In genomic region chr3:126998742-126999112, GRCm38 (mm10) we compare ENCODE assay signal across 8 mouse cellular contexts.
DNase-seq lines count a peak whose midpoint lies in the region; ATAC-seq and TF ChIP-seq lines count a peak whose summit lies in the region.

No protein-coding gene starts in this region.

- H3K4me3 ChIP-seq in heart, embryonic 14.5 days (ENCODE audit: control insufficient read depth in 1 of 2, insufficient read depth in 1 of 2, low read depth in 1 of 2, low read length in 2 of 2) = peak overlapping the region; percentile 1 to 20; a peak in 2 of 4 replicates
- H3K4me3 ChIP-seq in hindbrain, embryonic 12.5 days = peak overlapping the region; percentile 25
- H3K4me3 ChIP-seq in midbrain, embryonic 13.5 days (replicated peaks) = peak overlapping the region; percentile 26; the same call in 1 of the 2 replicates

- no peak for TF ChIP-seq CTCF in brain, embryonic 14.5 days (IDR thresholded peaks at IDR 0.05; ENCODE audit: borderline replicate concordance, extremely low read depth, insufficient read depth, insufficient read length)

- no peaks in the 10 kb centered on the region for H3K27me3 ChIP-seq in heart, embryonic 14.5 days (ENCODE audit: control insufficient read depth, insufficient read depth, low read length)
- no peaks in the 10 kb centered on the region for H3K27me3 ChIP-seq in hindbrain, embryonic 12.5 days
- H3K27me3 ChIP-seq in midbrain, embryonic 13.5 days = no peaks in the 10 kb centered on the region

- ATAC-seq in heart, embryonic 14.5 days (ENCODE audit: insufficient number of reproducible peaks, insufficient read depth, low FRiP score, low read depth) = no peak
- peak; percentile 35 for ATAC-seq in hindbrain, embryonic 12.5 days (ENCODE audit: low FRiP score)
- peak; percentile 47 for ATAC-seq in midbrain, embryonic 13.5 days

- peaks cover 19% of the 10 kb centered on the region for H3K36me3 ChIP-seq in heart, embryonic 14.5 days (ENCODE audit: control insufficient read depth, insufficient read depth, low read length)
- peaks cover 16% of the 10 kb centered on the region for H3K36me3 ChIP-seq in hindbrain, embryonic 12.5 days
- H3K36me3 ChIP-seq in midbrain, embryonic 13.5 days = peaks cover 24% of the 10 kb centered on the region

- 16% methylated on average over 8 of the region's 8 CpGs for WGBS in heart, embryonic 14.5 days
- 5% methylated on average over 8 of the region's 8 CpGs for WGBS in hindbrain, embryonic 12.5 days
- 7% methylated on average over 8 of the region's 8 CpGs for WGBS in midbrain, embryonic 13.5 days

- TF ChIP-seq POLR2A in brain, embryonic 14.5 days (IDR thresholded peaks at IDR 0.05; ENCODE audit: borderline replicate concordance, extremely low read depth, insufficient read depth, insufficient read length, poor library complexity, severe bottlenecking) = no peak

- H3K4me2 ChIP-seq in heart, embryonic 14.5 days (ENCODE audit: low read length) = peak overlapping the region; percentile 59
- peak overlapping the region; percentile 50 for H3K4me2 ChIP-seq in hindbrain, embryonic 12.5 days (replicated peaks)
- H3K4me2 ChIP-seq in midbrain, embryonic 13.5 days (replicated peaks) = peak overlapping the region; percentile 52

- no peak overlapping the region for H3K27ac ChIP-seq in heart, embryonic 14.5 days (replicated peaks in 1 of 2; ENCODE audit: control insufficient read depth in 1 of 2, insufficient read depth in 1 of 2, low read depth in 2 of 2, low read length in 2 of 2)
- H3K27ac ChIP-seq in hindbrain, embryonic 12.5 days = peak overlapping the region; percentile 87
- peak overlapping the region; percentile 83 for H3K27ac ChIP-seq in midbrain, embryonic 13.5 days

- H3K4me1 ChIP-seq in heart, embryonic 14.5 days (ENCODE audit: control insufficient read depth in 2 of 2, insufficient read depth in 2 of 2, low read length in 2 of 2) = peaks cover 0 to 8% of the 10 kb centered on the region in 2 experiments; a peak in 3 of 4 replicates
- H3K4me1 ChIP-seq in hindbrain, embryonic 12.5 days = peaks cover 31% of the 10 kb centered on the region
- H3K4me1 ChIP-seq in midbrain, embryonic 13.5 days (replicated peaks) = peaks cover 54% of the 10 kb centered on the region

- H3K9me3 ChIP-seq in heart, embryonic 14.5 days (ENCODE audit: control insufficient read depth, low read length) = no peaks in the 10 kb centered on the region
- no peaks in the 10 kb centered on the region for H3K9me3 ChIP-seq in hindbrain, embryonic 12.5 days (replicated peaks)
- H3K9me3 ChIP-seq in midbrain, embryonic 13.5 days = no peaks in the 10 kb centered on the region

- H3K9ac ChIP-seq in heart, embryonic 14.5 days (ENCODE audit: low read length) = no peak overlapping the region
- H3K9ac ChIP-seq in hindbrain, embryonic 12.5 days = peak overlapping the region; percentile 44; the same call in 1 of the 2 replicates
- H3K9ac ChIP-seq in midbrain, embryonic 13.5 days (replicated peaks) = peak overlapping the region; percentile 24; the same call in 1 of the 2 replicates

- DNase-seq in heart, adult 9 months (ENCODE audit: low spot score in 2 of 2) = no peak
- DNase-seq in brain, embryonic 14.5 days (ENCODE audit: low read depth) = peak; percentile 56
- DNase-seq in adrenal gland, postnatal 10 days = no peak
- no peak for DNase-seq in right cerebral cortex, postnatal 36 days (ENCODE audit: low spot score in 2 of 2)
- no peak for DNase-seq in T-cell, adult 2 months (ENCODE audit: low spot score)

Comparison
In these comparisons a context has a peak if more than half of its experiments do, and no peak if none do; other contexts are left out.
1. H3K27ac ChIP-seq: peak in hindbrain, embryonic 12.5 days (single experiment) and midbrain, embryonic 13.5 days (single experiment); none in heart, embryonic 14.5 days (0 of 2).
2. Peak in every context shown above with its lines, with median percentiles within 50 percentile points of each other: H3K4me2 ChIP-seq and H3K4me3 ChIP-seq.